Mouse (Mus musculus): ENCODE results near the gene Slc25a44. TPM values are rescaled to one million over a fixed set of nuclear protein-coding genes. Genes with fewer than 3 reads are reported as not detected.

Slc25a44 gene
- polyA plus RNA-seq, 1 experiment from 2014 or later, result 11.3 TPM

- ATAC-seq (no peak), DNase-seq (ENCODE audit: low spot score) (no peak)
- no peaks in the 10 kb centered on the region for H3K27me3 ChIP-seq (replicated peaks; ENCODE audit: insufficient read depth, low read length)
- H3K27ac ChIP-seq (ENCODE audit: low read length), result no peak overlapping the region
- H3K36me3 ChIP-seq (ENCODE audit: insufficient read depth, low read length), result 0 out of 2 replicates have a peak, but pooled peaks cover 21% of the 10 kb centered on the region
- TF ChIP-seq CTCF (IDR thresholded peaks at IDR 0.05), result no peak
- no peak for TF ChIP-seq EP300 (IDR thresholded peaks at IDR 0.05)
- H3K4me1 ChIP-seq (ENCODE audit: insufficient read depth, low read depth, low read length), result peaks cover 11% of the 10 kb centered on the region; the same call in 1 of the 2 replicates
- no peaks in the 10 kb centered on the region for H3K9me3 ChIP-seq (ENCODE audit: low read length)
- H3K9ac ChIP-seq (replicated peaks; ENCODE audit: low read depth), result no peak overlapping the region
- WGBS, result 94% methylated on average over 19 of the region's 19 CpGs
- H3K4me3 ChIP-seq (ENCODE audit: low read depth, low read length), result no peak overlapping the region
- no peak overlapping the region for H3K4me2 ChIP-seq (replicated peaks; ENCODE audit: low read depth, low read length)
Observed at GRCm38 (mm10) chr3:88420771-88421170, 4.2 kb downstream of the Slc25a44 start.

GRCm38 (mm10) chr3:88418016-88418415 lies 6.9 kb downstream of the Slc25a44 start:
- 81% methylated on average over 6 of the region's 6 CpGs for WGBS

GRCm38 (mm10) chr3:88415668-88416067 lies 9.3 kb downstream of the Slc25a44 start:
- Histone ChIP-seq H3K27ac (ENCODE audit: low read length) (no peak overlapping the region), H3K4me1 (ENCODE audit: insufficient read depth, low read depth, low read length) (peaks cover 2% of the 10 kb centered on the region; the same call in 1 of the 2 replicates), H3K4me2 (replicated peaks; ENCODE audit: low read depth, low read length) (no peak overlapping the region), H3K36me3 (ENCODE audit: insufficient read depth, low read length) (peaks cover 25% of the 10 kb centered on the region; the same call in 1 of the 2 replicates), H3K9me3 (ENCODE audit: low read length) (no peaks in the 10 kb centered on the region), H3K4me3 (ENCODE audit: low read depth, low read length) (no peak overlapping the region), H3K27me3 (replicated peaks; ENCODE audit: insufficient read depth, low read length) (no peaks in the 10 kb centered on the region), H3K9ac (replicated peaks; ENCODE audit: low read depth) (no peak overlapping the region)
- TF ChIP-seq CTCF (IDR thresholded peaks at IDR 0.05), result no peak
- no peak for TF ChIP-seq EP300 (IDR thresholded peaks at IDR 0.05)
- DNase-seq (ENCODE audit: low spot score) (no peak), ATAC-seq (no peak)
- WGBS, result 64% methylated on average over 4 of the region's 4 CpGs

More at GRCm38 (mm10) chr3:88418016-88418415, 6.9 kb downstream of the Slc25a44 start:
- H3K9ac ChIP-seq (replicated peaks; ENCODE audit: low read depth), result no peak overlapping the region
- ATAC-seq, result no peak
- H3K4me3 ChIP-seq (ENCODE audit: low read depth, low read length), result no peak overlapping the region
- H3K36me3 ChIP-seq (ENCODE audit: insufficient read depth, low read length), result peaks cover 25% of the 10 kb centered on the region; the same call in 1 of the 2 replicates
- no peaks in the 10 kb centered on the region for H3K4me1 ChIP-seq (ENCODE audit: insufficient read depth, low read depth, low read length)
- H3K9me3 ChIP-seq (ENCODE audit: low read length), result no peaks in the 10 kb centered on the region
- no peaks in the 10 kb centered on the region for H3K27me3 ChIP-seq (replicated peaks; ENCODE audit: insufficient read depth, low read length)
- DNase-seq (ENCODE audit: low spot score), result no peak
- H3K4me2 ChIP-seq (replicated peaks; ENCODE audit: low read depth, low read length), result no peak overlapping the region
- TF ChIP-seq CTCF (IDR thresholded peaks at IDR 0.05), result no peak
- TF ChIP-seq EP300 (IDR thresholded peaks at IDR 0.05), result no peak
- no peak overlapping the region for H3K27ac ChIP-seq (ENCODE audit: low read length)

- Histone ChIP-seq H3K27ac (ENCODE audit: low read length) (no peak overlapping the region), H3K4me2 (replicated peaks; ENCODE audit: low read depth, low read length) (no peak overlapping the region), H3K27me3 (replicated peaks; ENCODE audit: insufficient read depth, low read length) (no peaks in the 10 kb centered on the region), H3K4me1 (ENCODE audit: insufficient read depth, low read depth, low read length) (peaks cover 3% of the 10 kb centered on the region; the same call in 1 of the 2 replicates), H3K36me3 (ENCODE audit: insufficient read depth, low read length) (peaks cover 9% of the 10 kb centered on the region; the same call in 1 of the 2 replicates), H3K4me3 (ENCODE audit: low read depth, low read length) (no peak overlapping the region), H3K9ac (replicated peaks; ENCODE audit: low read depth) (no peak overlapping the region), H3K9me3 (ENCODE audit: low read length) (no peaks in the 10 kb centered on the region)
- TF ChIP-seq CTCF (IDR thresholded peaks at IDR 0.05), result no peak
- TF ChIP-seq EP300 (IDR thresholded peaks at IDR 0.05), result no peak
- DNase-seq (ENCODE audit: low spot score) (no peak), ATAC-seq (no peak)
- 84% methylated on average over 11 of the region's 11 CpGs for WGBS
Observed at GRCm38 (mm10) chr3:88412636-88413035, 12.3 kb downstream of the Slc25a44 start.

GRCm38 (mm10) chr3:88411681-88412080 lies 13.3 kb downstream of the Slc25a44 start:
- no peak for DNase-seq (ENCODE audit: low spot score)
- WGBS, result 87% methylated on average over 4 of the region's 4 CpGs
- no peaks in the 10 kb centered on the region for H3K9me3 ChIP-seq (ENCODE audit: low read length)
- no peak overlapping the region for H3K27ac ChIP-seq (ENCODE audit: low read length)
- H3K27me3 ChIP-seq (replicated peaks; ENCODE audit: insufficient read depth, low read length), result no peaks in the 10 kb centered on the region
- peaks cover 3% of the 10 kb centered on the region; the same call in 1 of the 2 replicates for H3K4me1 ChIP-seq (ENCODE audit: insufficient read depth, low read depth, low read length)
- no peak for ATAC-seq
- no peak for TF ChIP-seq CTCF (IDR thresholded peaks at IDR 0.05)
- no peak for TF ChIP-seq EP300 (IDR thresholded peaks at IDR 0.05)
- no peak overlapping the region for H3K4me2 ChIP-seq (replicated peaks; ENCODE audit: low read depth, low read length)
- H3K4me3 ChIP-seq (ENCODE audit: low read depth, low read length), result no peak overlapping the region
- no peak overlapping the region for H3K9ac ChIP-seq (replicated peaks; ENCODE audit: low read depth)
- peaks cover 9% of the 10 kb centered on the region; the same call in 1 of the 2 replicates for H3K36me3 ChIP-seq (ENCODE audit: insufficient read depth, low read length)

- peaks cover 4% of the 10 kb centered on the region; the same call in 1 of the 2 replicates for H3K36me3 ChIP-seq (ENCODE audit: insufficient read depth, low read length)
- 19% methylated on average over 7 of the region's 7 CpGs for WGBS
- peak; percentile 3; the same call in 1 of the 2 replicates for ATAC-seq
- peak overlapping the region; percentile 63; the same call in 1 of the 2 replicates for H3K4me3 ChIP-seq (ENCODE audit: low read depth, low read length)
- DNase-seq (ENCODE audit: low spot score), result no peak
- H3K4me2 ChIP-seq (replicated peaks; ENCODE audit: low read depth, low read length), result peak overlapping the region; percentile 71
- TF ChIP-seq EP300 (IDR thresholded peaks at IDR 0.05) (no peak), CTCF (IDR thresholded peaks at IDR 0.05) (no peak)
- no peaks in the 10 kb centered on the region for H3K9me3 ChIP-seq (ENCODE audit: low read length)
- H3K9ac ChIP-seq (replicated peaks; ENCODE audit: low read depth), result peak overlapping the region; percentile 6; the same call in 1 of the 2 replicates
- H3K4me1 ChIP-seq (ENCODE audit: insufficient read depth, low read depth, low read length), result peaks cover 3% of the 10 kb centered on the region; the same call in 1 of the 2 replicates
- H3K27ac ChIP-seq (ENCODE audit: low read length), result peak overlapping the region; percentile 91
- no peaks in the 10 kb centered on the region for H3K27me3 ChIP-seq (replicated peaks; ENCODE audit: insufficient read depth, low read length)
Observed at GRCm38 (mm10) chr3:88410645-88411031, 14.3 kb downstream of the Slc25a44 start.

Data from lung, postnatal 0 days (tissue).